Mouse (Mus musculus): ENCODE data around the gene Rgs16. TPM values are rescaled to one million over a fixed set of nuclear protein-coding genes. Genes with fewer than 3 reads are reported as not detected.

The Rgs16 gene
- 2.2 and 2.4 TPM in 2 replicates for polyA plus RNA-seq (2012)

GRCm38 (mm10) chr1:153740145-153740544, at the start of gene Rgs16:
Gene Rgs16 (plus strand): TSS chr1:153740349.

DNA sequence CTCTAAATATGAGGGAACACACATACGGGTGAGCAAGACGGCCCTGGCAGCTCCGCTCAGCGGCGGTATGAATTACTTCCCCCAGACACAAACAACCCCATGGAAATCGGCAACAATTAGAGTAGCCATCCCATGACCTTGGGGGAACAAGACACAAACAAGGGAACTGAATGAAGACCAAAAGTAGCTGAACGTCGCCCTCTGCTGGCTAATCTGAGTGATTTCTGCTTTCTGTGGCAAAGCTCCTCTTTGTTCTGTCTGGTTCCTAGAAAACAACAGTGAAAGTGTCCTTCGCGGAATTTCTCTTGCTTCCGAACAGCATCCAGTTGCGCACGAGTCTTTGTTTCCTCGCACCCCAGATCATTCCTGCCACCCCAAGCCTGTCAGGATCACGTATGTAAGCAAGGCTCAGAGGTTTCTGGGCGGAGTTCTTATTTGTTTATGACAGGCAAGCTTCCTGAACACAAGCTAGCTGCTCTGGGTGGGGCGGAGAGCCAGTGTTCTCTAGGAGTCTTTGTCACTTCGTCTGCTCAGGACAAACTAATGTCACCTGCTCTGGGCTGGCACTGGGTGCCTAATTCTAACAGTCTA, 9.2 kb downstream of the Rgs16 start, which contains the start of gene Rnasel:
TSS of gene Rnasel (plus strand) at position 216 of the 591 bp plus-strand sequence.

Other genes starting within 250 kb of the Rgs16 start
- gene Npl, start 190.3 kb upstream of the Rgs16 start, polyA plus RNA-seq (2012), result 2.5 and 2.7 TPM in 2 replicates
- 0.04 and 0.06 TPM in 2 replicates for gene Rgs8, start 87.3 kb upstream of the Rgs16 start, polyA plus RNA-seq (2012)
- gene Rnasel, start 9.1 kb downstream of the Rgs16 start, polyA plus RNA-seq (2012), result 3.6 and 4.1 TPM in 2 replicates
- not detected in 2 replicates for gene Rgsl1, start 103.8 kb downstream of the Rgs16 start, polyA plus RNA-seq (2012)
- gene Teddm1b, start 134.0 kb downstream of the Rgs16 start, polyA plus RNA-seq (2012), result not detected in 2 replicates
- not detected in 2 replicates for gene Teddm1a, start 151.4 kb downstream of the Rgs16 start, polyA plus RNA-seq (2012)
- 68.2 and 69.0 TPM in 2 replicates for gene Glul, start 159.6 kb downstream of the Rgs16 start, polyA plus RNA-seq (2012)
- gene Teddm2, start 159.9 kb downstream of the Rgs16 start, polyA plus RNA-seq (2012), result 0.40 and 0.73 TPM in 2 replicates

Measured in megakaryocyte-erythroid progenitor cell, adult 5 weeks (primary cell).